Mouse (Mus musculus) heart, postnatal 10 days (tissue): ENCODE data around the gene Nhlrc3. TPM values are rescaled to one million over a fixed set of nuclear protein-coding genes. Genes with fewer than 3 reads are reported as not detected.

Experiments used
- DNase-seq, 2 experiments: peaks; one replicate each; pipeline ENCODE4 v3.0.0; 2021
- intact Hi-C: fragments of 180-260 bp; cut with DNase I; formaldehyde crosslinking; loops from one replicate; pipeline ENCODE4 v1.15.1; 2025
- total RNA-seq, 2 experiments: library from RNA; stranded (reverse); gene quantifications; 2 replicates each; pipeline ENCODE4 v1.2.3; 2021

Nhlrc3 gene
- total RNA-seq: 1 to 10 TPM; 7.6 to 7.9 TPM

DNA sequence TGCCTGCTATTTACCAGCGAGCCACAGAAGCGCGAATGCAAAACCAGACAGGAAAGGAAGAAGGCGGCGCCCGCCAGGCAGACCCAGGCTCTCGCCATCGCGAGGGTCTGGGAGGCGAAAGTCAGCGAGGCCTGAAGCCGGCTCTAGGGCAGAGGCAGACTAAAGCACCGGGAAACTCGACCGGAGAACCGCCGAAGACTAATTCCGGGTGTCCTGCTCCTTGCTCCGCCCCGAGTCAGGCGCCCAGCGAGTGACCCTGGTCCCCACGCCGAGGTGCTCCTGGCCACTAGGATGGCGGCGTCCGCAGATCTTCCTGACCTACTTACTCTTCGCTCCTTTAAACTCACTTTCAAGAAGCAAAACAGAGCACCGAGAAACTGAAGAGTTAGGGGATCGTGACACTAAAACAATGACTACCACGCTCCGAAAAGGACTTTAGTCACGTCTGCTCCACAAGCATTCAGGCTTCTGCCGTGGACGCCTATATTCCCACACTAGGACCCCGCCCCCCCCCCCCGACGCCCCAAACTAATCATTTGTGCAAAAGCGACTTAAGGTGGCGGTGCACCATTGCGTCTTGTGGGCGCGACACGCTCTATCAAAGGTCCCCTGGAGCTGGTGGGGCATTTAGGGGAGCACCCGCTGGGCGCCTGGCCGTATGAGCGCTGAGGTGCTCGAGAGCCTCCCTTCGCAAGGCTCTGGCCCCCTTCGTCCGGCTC, at the start of gene Nhlrc3, which contains the start of gene Proser1:
Gene Nhlrc3, minus strand, starts transcription at position 287 of the 719 bp plus-strand sequence.
Gene Proser1, plus strand, starts transcription at position 621 of the 719 bp plus-strand sequence.
- peak; percentile 97 to 98 for DNase-seq
- intact Hi-C loops: loop anchor here (10.0 kb wide), 2 partner anchors 1208 to 1978 kb away; partner anchors contain the start of gene Rab33b

DNA sequence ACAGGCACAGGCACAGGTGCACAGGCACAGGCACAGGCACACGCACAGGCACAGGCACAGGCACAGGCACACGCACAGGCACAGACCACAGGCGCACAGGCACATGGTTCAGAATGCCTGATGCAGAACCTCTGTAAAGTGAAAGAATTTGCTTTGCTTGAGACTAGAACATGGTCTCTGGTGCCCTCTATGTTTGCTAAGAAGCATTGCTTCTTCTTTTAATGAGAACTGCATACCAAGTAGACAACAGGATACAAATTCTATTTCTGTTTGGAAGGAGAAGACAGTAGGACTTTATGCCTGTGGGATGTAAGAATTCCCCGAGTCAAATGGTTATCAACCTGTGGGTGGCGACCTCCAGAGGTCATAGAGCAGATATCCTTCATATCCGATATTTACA, 39.3 kb upstream of the Nhlrc3 start:
- intact Hi-C loops: loop anchor here (5.0 kb wide), 1 partner anchor 1250 kb away; no protein-coding TSS in a partner anchor
- DNase-seq: no peak

DNA sequence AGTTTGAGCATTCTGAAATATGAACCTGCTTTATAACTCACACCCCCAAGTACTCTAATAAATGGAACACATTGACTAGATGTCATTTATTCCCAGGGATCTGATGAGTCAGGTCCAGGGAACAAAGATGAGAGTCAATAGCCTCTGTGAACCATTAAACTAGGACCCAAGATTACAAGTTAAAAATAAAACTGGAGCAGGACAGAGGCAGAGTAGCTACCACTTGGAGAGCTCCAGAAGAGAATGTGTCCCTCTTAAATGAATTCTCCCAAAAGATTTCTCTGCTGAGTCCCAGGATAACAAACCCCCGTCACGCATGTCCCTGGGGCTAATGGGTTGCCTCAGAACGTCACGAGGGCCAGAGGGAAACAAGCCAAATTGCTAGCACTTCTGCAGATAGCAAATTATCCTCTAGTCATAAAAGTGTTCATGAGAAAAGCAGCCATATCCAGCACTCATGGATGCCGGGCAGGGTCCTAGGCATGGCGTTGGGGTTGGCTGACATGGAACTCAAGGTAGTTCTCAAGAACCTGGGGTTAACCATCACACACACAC, 35.3 kb upstream of the Nhlrc3 start:
- intact Hi-C loops: no loop called here
- DNase-seq: peak; percentile 32 to 50

DNA sequence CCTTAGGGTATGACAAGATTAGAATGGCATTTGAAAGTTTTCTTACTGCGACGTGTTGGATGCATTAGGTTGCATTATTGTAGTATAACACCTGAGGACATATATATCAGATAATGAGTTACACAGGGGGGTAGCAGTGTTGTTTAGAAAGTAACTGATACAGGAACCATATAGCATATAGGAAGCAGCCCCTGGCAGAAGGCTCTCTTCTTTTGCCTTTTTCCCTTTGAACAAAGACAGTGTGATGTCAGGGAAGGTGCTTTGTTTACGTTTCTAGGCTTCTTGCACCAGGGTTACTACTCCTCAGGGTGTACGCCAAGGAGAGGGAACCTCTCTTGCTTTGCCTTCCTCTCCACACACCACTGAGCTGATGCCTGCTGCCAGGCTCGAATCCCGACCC, 25.2 kb upstream of the Nhlrc3 start, which contains the start of gene Stoml3:
Gene Stoml3, plus strand, starts transcription at position 301 of the 400 bp plus-strand sequence.
- intact Hi-C loops: no loop called here
- DNase-seq: no peak

DNA sequence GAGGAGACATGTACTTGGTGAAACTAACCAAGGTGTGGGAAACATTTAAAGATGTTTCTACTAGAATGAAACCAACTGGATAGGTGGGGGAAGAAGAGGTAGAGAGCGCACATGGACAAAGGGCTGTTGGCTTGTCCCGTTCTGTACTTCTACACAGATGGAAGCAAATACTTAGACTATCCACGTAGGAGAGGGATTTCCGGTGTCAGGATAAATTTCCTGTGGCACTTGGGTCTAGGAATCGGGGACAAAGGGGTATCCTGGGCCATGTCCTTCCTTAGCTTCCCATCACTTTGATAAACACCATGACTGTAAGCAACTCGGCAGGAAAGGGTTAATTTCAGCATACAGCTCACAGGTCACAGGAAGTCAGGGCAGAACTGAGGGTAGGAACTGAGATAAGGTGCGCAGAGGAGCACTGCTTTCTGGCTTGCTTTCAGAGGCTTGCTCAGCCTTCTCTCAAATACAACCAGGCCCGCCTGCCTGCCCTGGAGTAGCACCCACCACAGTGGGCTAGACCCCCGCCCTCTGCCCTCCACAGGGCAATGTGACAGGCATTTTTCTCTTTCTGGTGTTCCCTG, 24.0 kb upstream of the Nhlrc3 start:
- intact Hi-C loops: no loop called here
- no peak for DNase-seq

DNA sequence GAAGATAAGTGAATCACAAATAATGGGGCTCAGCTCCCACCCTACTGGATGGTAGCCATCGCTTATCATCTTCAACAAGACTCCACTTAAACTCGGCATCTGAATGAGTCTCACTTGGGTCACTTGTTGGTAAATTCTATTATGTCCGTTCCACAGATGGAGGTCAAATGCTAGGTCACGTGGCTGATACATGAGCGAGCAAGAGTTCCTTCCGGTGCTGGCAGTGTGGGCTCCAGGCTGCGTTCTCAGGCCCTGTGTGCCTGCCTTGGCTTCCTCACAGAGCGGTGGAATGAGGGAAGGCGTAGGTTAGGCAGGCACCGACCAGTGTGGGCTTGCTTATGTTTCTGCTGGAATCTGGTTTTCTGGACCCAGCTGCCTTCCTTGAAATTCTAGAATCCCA, 23.4 kb upstream of the Nhlrc3 start:
- intact Hi-C loops: no loop called here

DNA sequence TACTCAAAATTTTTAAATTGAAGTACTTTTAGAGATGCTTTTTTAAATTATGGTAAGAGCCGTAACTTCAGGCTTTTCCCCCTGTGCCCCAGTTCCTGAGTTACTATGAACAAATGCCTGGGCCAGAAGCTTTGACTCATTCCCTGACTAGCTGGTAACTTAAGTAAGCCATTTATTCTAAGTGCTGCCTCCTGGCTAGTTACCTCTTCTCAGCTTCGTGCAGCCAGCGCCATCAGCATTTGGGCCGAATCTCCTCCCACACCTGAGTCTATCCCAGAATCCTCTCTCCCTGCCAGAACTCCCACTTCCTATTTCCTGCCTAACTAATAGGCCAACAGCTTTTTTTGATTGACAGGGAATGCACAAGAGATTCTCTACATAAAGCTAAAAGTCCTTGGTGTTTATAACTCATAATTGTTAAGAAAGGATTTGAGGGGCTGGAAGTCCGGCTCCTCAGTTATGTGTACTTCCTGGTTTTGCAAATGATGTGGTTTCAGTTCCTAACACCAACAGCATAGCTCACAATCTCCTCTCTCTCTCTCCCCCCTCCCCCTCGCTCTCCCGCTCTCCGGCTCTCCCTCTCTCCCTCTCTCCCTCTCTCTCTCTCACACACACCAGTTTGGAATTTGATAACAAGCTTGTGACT, 20.4 kb upstream of the Nhlrc3 start:
- intact Hi-C loops: no loop called here
- no peak for DNase-seq

More for the DNA sequence above, 23.4 kb upstream of the Nhlrc3 start:
- DNase-seq: no peak

DNA sequence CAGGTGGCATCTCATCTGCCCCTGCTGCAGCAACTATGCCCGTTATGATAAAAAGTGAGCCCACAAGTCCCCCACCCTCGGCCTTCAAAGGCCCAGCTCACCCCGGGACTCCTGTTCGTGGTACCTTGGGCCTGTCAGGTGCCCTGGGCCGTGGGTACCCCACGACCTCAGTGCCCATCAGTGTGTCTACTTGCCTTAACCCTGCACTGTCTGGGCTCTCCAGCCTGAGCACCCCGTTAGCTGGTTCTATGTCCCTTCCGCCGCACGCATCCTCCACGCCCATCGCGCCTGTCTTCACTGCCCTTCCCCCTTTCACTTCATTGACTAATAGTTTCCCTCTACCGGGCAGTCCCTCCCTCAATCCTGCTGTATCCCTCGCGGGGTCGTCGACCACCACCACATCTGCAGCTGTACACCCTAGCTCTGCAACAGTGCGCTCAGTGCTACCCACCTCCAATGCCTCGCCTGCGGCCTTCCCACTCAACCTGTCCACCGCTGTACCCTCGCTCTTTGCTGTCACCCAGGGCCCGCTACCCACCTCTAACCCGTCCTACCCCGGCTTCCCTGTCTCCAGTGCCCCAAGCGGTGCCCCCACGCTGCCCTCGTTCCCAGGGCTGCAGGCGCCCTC, 15.4 kb upstream of the Nhlrc3 start:
- intact Hi-C loops: no loop called here
- no peak for DNase-seq

DNA sequence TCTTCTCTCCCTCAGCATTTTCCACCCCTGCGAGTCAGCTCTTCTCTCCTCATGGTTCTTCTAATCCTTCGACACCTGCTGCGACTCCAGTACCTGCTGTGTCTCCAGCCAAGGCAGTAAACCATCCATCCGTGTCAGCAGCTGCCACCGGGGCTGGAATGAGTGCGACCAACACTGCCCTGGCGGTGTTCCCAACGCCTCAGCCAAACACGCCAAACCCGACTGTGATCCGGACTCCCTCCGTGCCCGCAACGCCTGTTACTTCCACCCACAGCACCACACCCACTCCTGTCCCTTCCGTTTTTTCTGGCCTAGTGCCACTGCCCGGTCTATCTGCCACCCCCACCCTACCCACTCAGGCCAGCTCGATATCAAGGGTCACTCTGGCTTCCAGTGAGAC, 14.3 kb upstream of the Nhlrc3 start:
- intact Hi-C loops: no loop called here
- no peak for DNase-seq

DNA sequence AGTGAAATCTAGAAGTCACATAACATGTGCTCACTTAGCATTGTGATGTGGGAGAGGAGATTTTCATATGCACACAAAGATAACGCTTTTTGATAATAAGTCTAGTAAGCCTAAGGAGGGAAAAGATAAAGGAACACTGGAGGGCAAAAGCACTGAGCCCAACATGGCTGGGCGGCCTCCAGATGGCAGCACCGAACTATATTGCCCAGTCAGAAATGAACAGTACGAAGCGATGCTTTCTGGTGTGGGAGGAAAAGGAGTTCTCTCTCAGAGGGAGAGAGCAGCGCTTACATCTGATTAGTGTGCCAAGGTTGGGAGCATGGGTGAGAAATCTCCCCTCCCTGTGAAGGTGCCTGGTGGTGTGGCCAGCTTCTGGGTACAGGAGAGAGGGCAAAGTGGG, 12.8 kb upstream of the Nhlrc3 start:
- intact Hi-C loops: loop anchor here (2.0 kb wide), 1 partner anchor 15 kb away; no protein-coding TSS in a partner anchor
- peak in 1 of 2 experiments; percentile 58 for DNase-seq

DNA sequence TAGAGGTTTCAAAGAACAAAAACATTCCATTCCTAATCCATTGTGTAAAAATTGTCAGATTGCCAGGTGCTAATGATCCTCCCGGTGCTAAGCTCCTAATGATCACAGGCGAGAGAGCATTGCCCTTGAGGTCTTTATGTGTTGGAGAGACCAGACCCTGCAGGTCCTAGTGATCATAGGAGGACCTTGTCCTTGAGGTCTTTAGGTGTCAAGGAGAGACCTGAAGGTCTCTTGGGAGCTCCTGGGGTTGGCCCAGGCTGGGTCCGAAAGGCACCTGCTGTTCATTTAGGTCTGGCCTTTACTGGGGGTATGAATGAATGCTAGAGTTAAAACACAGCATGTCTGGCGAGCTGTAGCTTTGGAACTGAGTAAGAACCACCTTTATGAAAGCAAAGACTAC, 11.0 kb upstream of the Nhlrc3 start:
- no peak for DNase-seq
- intact Hi-C loops: loop anchor here (2.0 kb wide), 1 partner anchor 17 kb away; no protein-coding TSS in a partner anchor

DNA sequence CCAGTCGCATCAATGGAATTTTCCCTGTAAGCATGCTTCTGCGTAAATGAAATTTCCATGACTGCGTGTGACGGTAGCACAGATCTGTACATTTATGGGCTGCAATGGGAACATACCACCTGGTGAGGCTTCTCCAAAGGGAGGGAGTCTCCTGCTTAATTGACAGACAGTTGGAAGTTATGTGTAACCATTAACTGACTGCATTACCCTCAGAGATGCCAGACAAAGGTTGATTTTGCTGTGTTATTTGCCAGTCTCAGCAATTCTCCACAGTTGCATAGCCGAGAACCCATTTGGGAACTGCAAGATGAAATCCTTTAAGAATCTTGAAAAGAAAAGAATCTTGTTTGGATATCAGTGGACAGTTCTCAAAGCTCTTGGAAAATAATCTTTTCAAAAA, 8.9 kb upstream of the Nhlrc3 start:
- intact Hi-C loops: no loop called here
- no peak for DNase-seq

DNA sequence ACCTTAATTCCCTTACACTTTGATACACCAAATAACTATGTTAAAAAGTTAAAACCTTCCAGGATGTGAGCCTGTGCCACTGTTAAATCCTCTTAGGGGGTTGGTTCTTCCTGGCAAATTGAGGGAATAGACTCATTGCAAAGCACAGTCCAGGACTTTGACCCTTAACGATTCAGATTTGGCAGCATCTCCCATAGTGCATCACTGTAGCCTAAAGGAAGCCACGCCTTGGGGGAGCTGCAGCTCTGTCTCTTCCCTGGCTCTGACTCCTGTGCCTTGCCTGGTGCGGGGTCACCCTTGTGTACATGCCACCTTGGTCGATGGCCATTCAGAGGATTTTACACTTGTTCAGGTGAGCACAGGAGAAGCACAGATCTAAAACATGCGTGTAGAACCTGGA, 6.5 kb upstream of the Nhlrc3 start:
- intact Hi-C loops: loop anchor here (10.0 kb wide), 2 partner anchors 1215 to 1985 kb away; partner anchors contain the start of gene Rab33b
- no peak for DNase-seq

DNA sequence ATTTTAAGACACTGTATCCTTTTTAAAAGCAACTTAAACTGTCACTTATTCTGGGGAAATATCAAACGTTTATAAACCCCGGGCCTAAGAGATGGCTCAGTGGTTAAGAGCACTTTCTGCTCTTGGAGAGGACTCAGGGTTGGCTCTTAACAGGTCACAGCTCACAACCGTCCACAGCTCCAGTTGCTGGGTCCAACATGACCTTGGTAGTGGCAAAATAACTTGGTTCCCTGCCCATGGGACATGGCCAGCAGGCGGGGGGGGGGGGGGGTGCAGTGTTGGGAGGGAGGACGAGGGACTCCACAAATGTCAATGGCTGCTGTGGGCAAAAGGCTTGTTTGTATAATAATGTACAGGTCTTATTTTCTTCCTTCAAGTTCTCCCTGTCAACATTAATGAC, 4.2 kb upstream of the Nhlrc3 start:
- DNase-seq: peak in 1 of 2 experiments; percentile 40
- intact Hi-C loops: loop anchor here (10.0 kb wide), 2 partner anchors 1213 to 1983 kb away; partner anchors contain the start of gene Rab33b

DNA sequence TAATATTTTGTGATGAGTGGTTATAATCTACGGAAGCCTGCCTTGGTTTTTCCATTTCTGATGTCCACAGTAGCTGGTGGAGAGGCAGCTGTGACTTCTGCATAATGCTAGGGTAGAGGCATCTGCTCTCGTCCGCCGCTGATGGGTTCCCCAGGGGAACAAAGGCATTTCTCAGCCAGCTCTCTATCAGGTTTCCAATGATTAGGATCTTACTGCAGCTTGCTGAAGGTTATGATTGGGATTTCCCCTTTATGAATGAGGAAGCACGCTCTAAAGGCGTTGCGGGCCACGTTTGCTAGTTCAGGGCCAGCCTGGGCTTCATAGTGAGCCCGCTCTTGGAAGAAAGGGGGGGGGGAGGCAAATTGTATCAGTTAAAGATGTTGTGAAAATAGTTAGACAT, 3.3 kb upstream of the Nhlrc3 start:
- intact Hi-C loops: loop anchor here (10.0 kb wide), 2 partner anchors 1212 to 1982 kb away; partner anchors contain the start of gene Rab33b
- DNase-seq: no peak

DNA sequence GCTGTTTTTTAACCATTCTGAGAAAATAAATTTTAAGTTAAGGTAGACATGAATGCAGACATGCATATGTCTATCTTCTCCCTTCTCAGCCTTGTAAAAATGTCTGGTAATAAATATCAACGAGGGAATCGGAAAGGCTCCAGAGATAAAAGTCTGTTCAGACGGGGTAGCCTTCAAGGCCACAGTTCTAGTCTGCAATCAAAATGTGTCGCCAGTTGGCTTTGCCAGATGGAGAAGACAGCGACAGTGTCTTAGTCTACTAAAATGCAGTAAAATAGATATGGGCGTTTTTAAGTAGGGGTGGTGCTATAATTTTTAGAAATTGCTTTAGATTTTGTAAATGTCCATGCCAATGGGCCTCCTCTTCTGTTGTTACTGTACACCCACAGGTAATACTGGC, 2.2 kb upstream of the Nhlrc3 start:
- intact Hi-C loops: loop anchor here (10.0 kb wide), 2 partner anchors 1211 to 1981 kb away; partner anchors contain the start of gene Rab33b
- DNase-seq: no peak

DNA sequence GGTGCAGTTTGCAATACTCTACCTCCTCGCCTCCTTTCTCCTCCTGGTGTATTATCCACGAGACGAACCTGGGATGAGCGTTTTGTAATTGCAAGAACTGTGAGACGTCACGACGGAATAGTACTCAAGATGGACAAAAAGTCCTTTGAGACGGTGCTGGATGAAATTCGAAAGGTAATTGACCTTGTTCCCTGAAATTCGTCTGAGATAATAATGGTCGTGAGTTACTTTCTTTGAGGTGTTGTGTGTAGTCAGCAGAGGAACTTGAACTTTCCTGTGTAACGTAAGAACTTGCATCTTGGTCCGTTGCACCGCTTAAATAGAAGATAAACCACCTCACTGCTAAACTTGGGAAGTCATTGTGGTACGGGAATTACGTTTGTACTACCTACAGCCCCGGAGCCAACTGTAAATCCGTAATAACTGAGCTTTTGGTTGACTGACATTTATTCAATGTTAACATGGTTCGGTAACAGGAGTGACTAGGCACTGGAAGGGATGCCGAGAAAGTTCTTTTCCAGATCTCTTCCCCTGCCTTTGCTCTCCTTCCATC, 1.1 kb upstream of the Nhlrc3 start:
- no peak for DNase-seq

DNA sequence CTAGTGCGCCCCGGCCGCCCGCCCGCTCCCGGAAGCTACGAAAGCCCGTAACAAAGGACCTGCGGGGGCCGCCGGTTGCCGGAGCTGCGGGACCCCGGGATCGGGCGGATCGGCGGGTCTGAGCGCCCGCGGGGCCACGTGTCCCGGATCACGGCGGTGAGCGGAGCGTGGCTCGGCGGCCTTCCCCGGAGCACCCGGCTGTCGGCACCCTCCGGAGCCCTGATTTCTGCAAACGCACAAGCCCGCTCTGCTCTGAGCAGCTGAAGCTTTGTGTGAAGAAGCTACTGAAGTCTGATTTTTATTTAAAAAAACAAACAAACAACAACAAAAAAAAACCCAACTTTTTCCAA, 608 bp upstream of the Nhlrc3 start:
- DNase-seq: no peak
- intact Hi-C loops: loop anchor here (10.0 kb wide), 2 partner anchors 1209 to 1979 kb away; partner anchors contain the start of gene Rab33b

More for the DNA sequence above, 1.1 kb upstream of the Nhlrc3 start:
- intact Hi-C loops: loop anchor here (10.0 kb wide), 2 partner anchors 1209 to 1979 kb away; partner anchors contain the start of gene Rab33b

DNA sequence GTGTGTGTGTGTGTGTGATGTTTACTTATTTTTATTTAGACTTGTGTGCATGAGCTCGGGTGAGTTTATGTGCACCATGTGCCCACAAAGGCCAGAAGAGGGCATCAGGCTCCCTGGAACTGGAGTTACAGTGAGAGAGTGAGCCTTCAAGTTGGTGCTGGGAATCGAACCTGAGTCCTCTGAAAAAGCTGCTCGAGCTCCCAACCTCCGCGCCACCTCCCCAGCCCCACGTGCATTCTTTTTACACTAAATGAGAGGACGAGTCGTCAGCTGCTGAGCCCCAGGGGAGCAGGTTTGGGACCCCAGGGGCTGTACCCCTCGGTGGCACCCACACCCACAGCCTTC, 459 bp downstream of the Nhlrc3 start:
- DNase-seq: no peak
- intact Hi-C loops: loop anchor here (10.0 kb wide), 2 partner anchors 1208 to 1978 kb away; partner anchors contain the start of gene Rab33b

DNA sequence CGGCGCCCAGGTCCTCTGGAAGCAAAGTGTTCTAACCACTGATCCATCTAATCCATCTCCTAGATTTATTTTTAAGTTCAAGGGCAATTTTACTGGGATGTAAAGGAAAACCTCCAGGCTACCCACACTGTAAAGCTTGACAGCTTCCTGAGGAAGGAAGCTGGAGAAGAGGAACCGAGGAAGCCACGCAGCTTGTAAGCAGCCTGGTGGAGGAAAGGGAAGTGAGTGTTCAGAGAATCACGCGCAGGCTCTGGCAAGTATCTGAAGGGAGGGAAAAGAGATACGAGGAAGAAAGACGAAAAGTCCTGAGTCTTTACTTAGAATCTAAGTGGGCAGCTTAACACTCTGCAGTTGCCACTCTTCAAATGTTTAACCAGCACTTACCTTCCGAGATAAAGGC, 3.0 kb downstream of the Nhlrc3 start:
- DNase-seq: no peak
- intact Hi-C loops: loop anchor here (10.0 kb wide), 2 partner anchors 1205 to 1975 kb away; partner anchors contain the start of gene Rab33b
